Mouse (Mus musculus): Measurements from ENCODE around the gene Cdk11b. TPM values are rescaled to one million over a fixed set of nuclear protein-coding genes. Genes with fewer than 3 reads are reported as not detected.

Cdk11b gene
- polyA plus RNA-seq, 1 experiment, result 51.4 TPM

GRCm38 (mm10) chr4:155605132-155605531, 19.5 kb upstream of the Cdk11b start:
- peaks cover 3% of the 10 kb centered on the region; the same call in 1 of the 2 replicates for H3K4me1 ChIP-seq (ENCODE audit: control insufficient read depth, insufficient read depth, insufficient read length, low read length)
- H3K27ac ChIP-seq (ENCODE audit: insufficient read depth, low read depth, low read length), result peak overlapping the region; percentile 72; the same call in 1 of the 2 replicates
- H3K36me3 ChIP-seq (ENCODE audit: control insufficient read depth, insufficient read depth, low read length), result peaks cover 10% of the 10 kb centered on the region
- 69% methylated on average over 4 of the region's 4 CpGs for WGBS
- TF ChIP-seq POLR2A (IDR thresholded peaks at IDR 0.05; ENCODE audit: low read depth, low read length), result no peak
- TF ChIP-seq CTCF (IDR thresholded peaks at IDR 0.05; ENCODE audit: extremely low read depth, insufficient read length, insufficient replicate concordance, low read depth, low read length), result no peak
- H3K27me3 ChIP-seq (ENCODE audit: control insufficient read depth, insufficient read depth, low read length), result no peaks in the 10 kb centered on the region
- H3K4me3 ChIP-seq (ENCODE audit: low read depth, low read length), result no peak overlapping the region

GRCm38 (mm10) chr4:155606825-155607224, 17.8 kb upstream of the Cdk11b start:
- WGBS, result 60% methylated on average over 2 of the region's 2 CpGs

GRCm38 (mm10) chr4:155611860-155612259, 12.8 kb upstream of the Cdk11b start:
- WGBS, result 54% methylated on average over 3 of the region's 3 CpGs
- peaks cover 50% of the 10 kb centered on the region for H3K36me3 ChIP-seq (ENCODE audit: control insufficient read depth, insufficient read depth, low read length)
- peaks cover 23% of the 10 kb centered on the region; the same call in 1 of the 2 replicates for H3K4me1 ChIP-seq (ENCODE audit: control insufficient read depth, insufficient read depth, insufficient read length, low read length)
- H3K27me3 ChIP-seq (ENCODE audit: control insufficient read depth, insufficient read depth, low read length), result no peaks in the 10 kb centered on the region
- H3K27ac ChIP-seq (ENCODE audit: insufficient read depth, low read depth, low read length), result peak overlapping the region; percentile 98
- no peak overlapping the region for H3K4me3 ChIP-seq (ENCODE audit: low read depth, low read length)
- no peak for TF ChIP-seq CTCF (IDR thresholded peaks at IDR 0.05; ENCODE audit: extremely low read depth, insufficient read length, insufficient replicate concordance, low read depth, low read length)

More at GRCm38 (mm10) chr4:155606825-155607224, 17.8 kb upstream of the Cdk11b start:
- Histone ChIP-seq H3K4me1 (ENCODE audit: control insufficient read depth, insufficient read depth, insufficient read length, low read length) (peaks cover 11% of the 10 kb centered on the region; the same call in 1 of the 2 replicates), H3K27ac (ENCODE audit: insufficient read depth, low read depth, low read length) (no peak overlapping the region), H3K4me3 (ENCODE audit: low read depth, low read length) (no peak overlapping the region), H3K36me3 (ENCODE audit: control insufficient read depth, insufficient read depth, low read length) (peaks cover 19% of the 10 kb centered on the region), H3K27me3 (ENCODE audit: control insufficient read depth, insufficient read depth, low read length) (no peaks in the 10 kb centered on the region)
- no peak for TF ChIP-seq POLR2A (IDR thresholded peaks at IDR 0.05; ENCODE audit: low read depth, low read length)
- TF ChIP-seq CTCF (IDR thresholded peaks at IDR 0.05; ENCODE audit: extremely low read depth, insufficient read length, insufficient replicate concordance, low read depth, low read length), result no peak

- H3K36me3 ChIP-seq (ENCODE audit: control insufficient read depth, insufficient read depth, low read length), result peaks cover 59% of the 10 kb centered on the region
- H3K4me3 ChIP-seq (ENCODE audit: low read depth, low read length), result no peak overlapping the region
- H3K27me3 ChIP-seq (ENCODE audit: control insufficient read depth, insufficient read depth, low read length), result no peaks in the 10 kb centered on the region
- H3K27ac ChIP-seq (ENCODE audit: insufficient read depth, low read depth, low read length), result peak overlapping the region; percentile 78
- no peak for TF ChIP-seq CTCF (IDR thresholded peaks at IDR 0.05; ENCODE audit: extremely low read depth, insufficient read length, insufficient replicate concordance, low read depth, low read length)
- TF ChIP-seq POLR2A (IDR thresholded peaks at IDR 0.05; ENCODE audit: low read depth, low read length), result no peak
- H3K4me1 ChIP-seq (ENCODE audit: control insufficient read depth, insufficient read depth, insufficient read length, low read length), result peaks cover 23% of the 10 kb centered on the region; the same call in 1 of the 2 replicates
- WGBS, result 91% methylated on average over 3 of the region's 3 CpGs
Measured at GRCm38 (mm10) chr4:155613264-155613663, 11.4 kb upstream of the Cdk11b start.

DNA sequence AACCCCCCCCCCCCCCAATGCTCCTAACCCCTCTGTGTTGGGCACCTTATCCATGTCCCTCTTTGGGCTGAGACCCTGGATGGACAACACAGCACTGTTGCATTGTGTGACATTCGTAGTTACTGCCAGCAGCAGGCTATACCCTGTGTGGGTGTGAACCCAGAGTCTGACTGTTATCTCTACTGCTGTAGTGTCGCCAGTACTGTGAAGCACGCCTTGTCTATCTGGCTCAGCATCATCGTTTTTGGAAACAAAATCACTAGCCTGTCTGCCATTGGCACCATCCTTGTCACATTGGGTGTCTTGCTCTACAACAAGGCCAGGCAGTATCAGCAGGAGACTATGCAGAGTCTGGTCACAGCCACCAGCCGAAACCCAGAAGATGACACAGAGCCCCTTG, 6.3 kb upstream of the Cdk11b start:
- 89% methylated on average over 5 of the region's 5 CpGs for WGBS
- Histone ChIP-seq H3K27ac (ENCODE audit: insufficient read depth, low read depth, low read length) (no peak overlapping the region), H3K27me3 (ENCODE audit: control insufficient read depth, insufficient read depth, low read length) (no peaks in the 10 kb centered on the region), H3K4me3 (ENCODE audit: low read depth, low read length) (no peak overlapping the region), H3K4me1 (ENCODE audit: control insufficient read depth, insufficient read depth, insufficient read length, low read length) (peaks cover 8% of the 10 kb centered on the region; the same call in 1 of the 2 replicates), H3K36me3 (ENCODE audit: control insufficient read depth, insufficient read depth, low read length) (peaks cover 59% of the 10 kb centered on the region)
- no peak for TF ChIP-seq POLR2A (IDR thresholded peaks at IDR 0.05; ENCODE audit: low read depth, low read length)
- no peak for TF ChIP-seq CTCF (IDR thresholded peaks at IDR 0.05; ENCODE audit: extremely low read depth, insufficient read length, insufficient replicate concordance, low read depth, low read length)

DNA sequence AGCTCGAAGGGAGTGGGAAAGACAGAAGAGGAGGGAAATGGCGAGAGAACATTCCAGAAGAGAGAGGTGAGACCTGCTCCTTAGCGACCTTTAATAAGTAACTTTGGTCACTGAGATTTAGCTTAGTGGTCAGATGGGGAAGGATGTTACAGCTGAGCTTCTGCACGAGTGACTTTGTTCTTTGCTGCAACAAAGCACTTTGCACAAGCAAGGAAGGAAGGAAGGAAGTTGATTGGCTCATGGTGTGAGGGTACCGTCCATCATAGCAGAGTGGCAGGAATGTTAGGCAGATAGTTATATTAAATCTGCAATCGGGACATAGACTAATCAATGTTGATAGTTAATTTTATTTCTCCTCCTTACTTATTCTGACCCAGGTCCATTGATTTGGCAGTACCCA, 5.6 kb downstream of the Cdk11b start:
- Histone ChIP-seq H3K4me1 (ENCODE audit: control insufficient read depth, insufficient read depth, insufficient read length, low read length) (peaks cover 3% of the 10 kb centered on the region; the same call in 1 of the 2 replicates), H3K36me3 (ENCODE audit: control insufficient read depth, insufficient read depth, low read length) (peaks cover 55% of the 10 kb centered on the region), H3K27ac (ENCODE audit: insufficient read depth, low read depth, low read length) (no peak overlapping the region), H3K4me3 (ENCODE audit: low read depth, low read length) (no peak overlapping the region), H3K27me3 (ENCODE audit: control insufficient read depth, insufficient read depth, low read length) (no peaks in the 10 kb centered on the region)
- no peak for TF ChIP-seq CTCF (IDR thresholded peaks at IDR 0.05; ENCODE audit: extremely low read depth, insufficient read length, insufficient replicate concordance, low read depth, low read length)
- no peak for TF ChIP-seq POLR2A (IDR thresholded peaks at IDR 0.05; ENCODE audit: low read depth, low read length)
- 80% methylated on average over 6 of the region's 6 CpGs for WGBS

GRCm38 (mm10) chr4:155635766-155636499, 11.3 kb downstream of the Cdk11b start:
- Histone ChIP-seq H3K4me3 (ENCODE audit: low read depth, low read length) (no peak overlapping the region), H3K4me1 (ENCODE audit: control insufficient read depth, insufficient read depth, insufficient read length, low read length) (peaks cover 13% of the 10 kb centered on the region), H3K27ac (ENCODE audit: insufficient read depth, low read depth, low read length) (peak overlapping the region; percentile 93), H3K36me3 (ENCODE audit: control insufficient read depth, insufficient read depth, low read length) (peaks cover 65% of the 10 kb centered on the region), H3K27me3 (ENCODE audit: control insufficient read depth, insufficient read depth, low read length) (no peaks in the 10 kb centered on the region)
- TF ChIP-seq CTCF (IDR thresholded peaks at IDR 0.05; ENCODE audit: extremely low read depth, insufficient read length, insufficient replicate concordance, low read depth, low read length) (no peak), POLR2A (IDR thresholded peaks at IDR 0.05; ENCODE audit: low read depth, low read length) (no peak)

All from small intestine, adult 2 months (tissue).